Mouse (Mus musculus) intestine, embryonic 15.5 days (tissue): ENCODE data around the gene Resp18. TPM values are rescaled to one million over a fixed set of nuclear protein-coding genes. Genes with fewer than 3 reads are reported as not detected.

Experiments used
- ATAC-seq: fragments of 200-750 bp; cut with Nextera tagmentation; 2 replicates; pipeline ENCODE4 v1.8.0; 2017; ENCODE audit warnings: moderate TSS enrichment, moderate library complexity
- H3K27ac ChIP-seq: fragments of 300-500 bp; sonication (generic); 2 replicates; pipeline ENCODE4 v1.5.1; 2015; ENCODE audit warnings: mild to moderate bottlenecking, inconsistent platforms
- H3K27me3 ChIP-seq: fragments of 300-500 bp; sonication (generic); replicated peaks from 2 replicates; pipeline ENCODE4 v1.6.1; 2015; ENCODE audit warnings: inconsistent platforms
- H3K36me3 ChIP-seq: fragments of 300-500 bp; sonication (generic); 2 replicates; pipeline ENCODE4 v1.6.1; 2015; ENCODE audit warnings: inconsistent platforms
- H3K4me1 ChIP-seq: fragments of 300-500 bp; sonication (generic); replicated peaks from 2 replicates; pipeline ENCODE4 v1.6.1; 2015; ENCODE audit warnings: inconsistent platforms
- H3K4me2 ChIP-seq: fragments of 300-500 bp; sonication (generic); replicated peaks from 2 replicates; pipeline ENCODE4 v1.6.1; 2015; ENCODE audit warnings: mild to moderate bottlenecking, inconsistent platforms
- H3K4me3 ChIP-seq: fragments of 300-500 bp; sonication (generic); replicated peaks from 2 replicates; pipeline ENCODE4 v1.5.1; 2015; ENCODE audit warnings: inconsistent platforms
- H3K9ac ChIP-seq: fragments of 300-500 bp; sonication (generic); 2 replicates; pipeline ENCODE4 v1.6.1; 2015; ENCODE audit warnings: inconsistent platforms
- H3K9me3 ChIP-seq: fragments of 300-500 bp; sonication (generic); 2 replicates; pipeline ENCODE4 v1.6.1; 2016; ENCODE audit warnings: inconsistent platforms
- WGBS: fragments of 180-500 bp; shearing (Covaris S2); methylation state at CpG from one replicate; pipeline ENCODE4 v1.1.7; 2015; 5-methylcytosine and 5-hydroxymethylcytosine counted together
- polyA plus RNA-seq: library from polyadenylated mRNA; unstranded; fragments of >200 nt; fragmentation: Nextera tagmentation; extraction: Ambion mirVana; gene quantifications from 2 replicates; pipeline ENCODE4 v1.2.1, GENCODE M21; 2015

The Resp18 gene
- polyA plus RNA-seq, 1 experiment from 2014 or later = 13.8 TPM

DNA sequence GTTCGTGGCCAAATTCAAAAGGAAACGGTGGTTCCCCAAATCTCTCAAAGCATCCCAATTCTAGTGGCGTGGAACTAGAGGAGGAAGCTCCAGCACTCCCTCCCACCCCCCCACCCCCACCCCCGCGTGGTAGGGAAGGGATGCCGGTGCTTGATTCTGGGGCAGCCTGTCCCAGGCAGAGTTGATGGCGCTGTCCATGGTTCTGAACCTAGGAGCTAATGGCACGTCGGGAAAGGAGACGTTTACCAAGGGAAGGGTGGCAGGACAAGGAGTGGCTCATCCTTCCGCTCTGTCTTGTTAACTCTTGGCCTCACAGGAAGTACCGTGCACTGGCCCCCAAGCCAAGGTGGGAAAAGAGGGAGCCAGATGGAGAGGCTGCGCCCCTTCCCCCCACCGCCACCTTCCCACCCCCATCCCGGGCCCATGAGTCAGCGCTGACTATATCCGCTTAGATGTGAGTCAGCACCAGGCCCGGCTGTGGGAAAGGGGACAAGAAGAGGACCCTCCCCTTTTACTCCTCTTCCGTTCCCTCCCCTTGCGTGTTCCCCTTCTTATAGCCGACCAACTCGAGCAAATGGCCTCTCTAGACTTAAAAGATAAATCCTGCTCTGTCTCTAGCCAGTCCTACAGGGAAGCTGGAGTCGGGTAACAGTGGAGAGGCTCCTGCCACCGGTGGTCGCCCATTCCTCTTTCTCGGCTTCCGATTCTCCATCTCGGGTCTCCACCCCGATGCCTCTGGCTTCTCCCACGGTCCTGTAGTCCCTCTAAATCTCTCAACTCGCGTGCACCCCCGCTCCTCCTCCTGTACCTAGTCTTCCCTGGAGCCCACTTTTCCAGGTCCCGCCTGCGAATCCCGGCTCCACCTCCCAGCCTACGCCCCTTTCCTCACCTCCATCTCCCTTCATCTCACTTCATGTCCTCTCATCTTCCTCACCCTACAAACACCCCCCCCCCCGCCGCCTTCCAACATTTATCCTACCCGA, 15.0 kb downstream of the Resp18 start:
- no peak overlapping the region for H3K27ac ChIP-seq
- no peak overlapping the region for H3K9ac ChIP-seq
- H3K36me3 ChIP-seq = no peaks in the 10 kb centered on the region
- H3K4me1 ChIP-seq = no peaks in the 10 kb centered on the region; the same call in 1 of the 2 replicates
- peak overlapping the region; percentile 33 for H3K4me2 ChIP-seq
- H3K27me3 ChIP-seq = peaks cover 29% of the 10 kb centered on the region
- ATAC-seq = no peak
- H3K4me3 ChIP-seq = 0 out of 2 replicates have a peak overlapping the region, but pooled peaks have one; percentile 22
- WGBS = 2% methylated on average over 40 of the region's 40 CpGs
- no peaks in the 10 kb centered on the region for H3K9me3 ChIP-seq

DNA sequence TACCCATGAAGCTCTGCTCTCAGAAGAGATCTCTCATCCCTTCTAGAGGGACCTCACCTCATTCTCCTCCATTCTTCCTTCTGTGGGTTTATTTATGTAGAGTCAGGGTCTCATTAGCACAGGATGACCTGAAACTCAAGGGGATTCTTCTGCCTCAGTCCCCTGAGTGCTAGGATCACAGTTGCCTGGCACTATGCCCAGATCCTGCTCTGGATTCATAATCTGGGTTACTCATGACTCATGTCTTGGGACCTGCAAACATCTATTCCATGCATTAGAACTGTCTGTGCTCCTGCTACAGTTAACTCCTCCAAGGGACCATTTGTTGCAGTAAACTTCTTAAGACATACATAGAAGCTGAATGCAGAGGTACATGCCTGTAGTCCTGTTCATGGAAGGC, 16.9 kb downstream of the Resp18 start:
- no peak overlapping the region for H3K4me2 ChIP-seq
- no peaks in the 10 kb centered on the region for H3K9me3 ChIP-seq
- H3K4me3 ChIP-seq = no peak overlapping the region
- peaks cover 31% of the 10 kb centered on the region for H3K27me3 ChIP-seq
- H3K9ac ChIP-seq = no peak overlapping the region
- no peaks in the 10 kb centered on the region for H3K36me3 ChIP-seq
- ATAC-seq = no peak
- H3K4me1 ChIP-seq = no peaks in the 10 kb centered on the region; the same call in 1 of the 2 replicates
- H3K27ac ChIP-seq = no peak overlapping the region

- Histone ChIP-seq H3K4me2 (no peak overlapping the region), H3K9ac (no peak overlapping the region), H3K4me3 (no peak overlapping the region), H3K27ac (no peak overlapping the region), H3K4me1 (peaks cover 4% of the 10 kb centered on the region; the same call in 1 of the 2 replicates), H3K27me3 (peaks cover 7% of the 10 kb centered on the region; the same call in 1 of the 2 replicates), H3K36me3 (no peaks in the 10 kb centered on the region), H3K9me3 (no peaks in the 10 kb centered on the region)
- WGBS = 57% methylated on average over 10 of the region's 10 CpGs
- ATAC-seq = no peak
Observed at GRCm38 (mm10) chr1:75255516-75256046, 22.6 kb downstream of the Resp18 start.

- Histone ChIP-seq H3K36me3 (no peaks in the 10 kb centered on the region), H3K4me3 (no peak overlapping the region), H3K27me3 (peaks cover 7% of the 10 kb centered on the region; the same call in 1 of the 2 replicates), H3K4me2 (no peak overlapping the region), H3K9ac (no peak overlapping the region), H3K27ac (no peak overlapping the region), H3K4me1 (peaks cover 4% of the 10 kb centered on the region; the same call in 1 of the 2 replicates), H3K9me3 (no peaks in the 10 kb centered on the region)
- 70% methylated on average over 8 of the region's 8 CpGs for WGBS
- no peak for ATAC-seq
Observed at GRCm38 (mm10) chr1:75254625-75255013, 23.6 kb downstream of the Resp18 start.

- H3K4me2 ChIP-seq = no peak overlapping the region
- H3K27ac ChIP-seq = no peak overlapping the region
- peaks cover 4% of the 10 kb centered on the region; the same call in 1 of the 2 replicates for H3K4me1 ChIP-seq
- WGBS = 58% methylated on average over 16 of the region's 16 CpGs
- no peaks in the 10 kb centered on the region for H3K9me3 ChIP-seq
- no peak overlapping the region for H3K4me3 ChIP-seq
- ATAC-seq = no peak
- peaks cover 7% of the 10 kb centered on the region; the same call in 1 of the 2 replicates for H3K27me3 ChIP-seq
- H3K9ac ChIP-seq = no peak overlapping the region
- no peaks in the 10 kb centered on the region for H3K36me3 ChIP-seq
Observed at GRCm38 (mm10) chr1:75253849-75254624, 24.2 kb downstream of the Resp18 start.

DNA sequence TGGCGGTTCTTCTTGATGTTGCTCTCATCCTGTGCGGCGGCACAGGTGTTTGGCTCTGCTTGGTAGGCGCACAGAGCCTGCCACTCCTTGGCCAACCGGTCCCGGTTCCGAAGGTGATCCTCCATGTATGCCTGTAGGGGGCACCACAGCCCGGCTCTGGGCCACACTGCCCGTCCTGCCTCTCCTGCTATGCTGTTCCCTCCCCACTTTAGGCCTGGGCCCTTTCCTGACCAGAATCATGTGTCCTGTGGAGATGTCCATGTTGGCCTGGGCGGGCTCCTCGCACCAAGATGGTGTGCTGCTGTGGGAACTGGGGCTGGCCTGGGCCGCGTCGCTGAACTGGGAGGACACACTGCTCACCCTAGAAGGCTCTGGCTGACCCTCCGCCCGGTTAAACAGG, 25.2 kb downstream of the Resp18 start:
- no peaks in the 10 kb centered on the region for H3K36me3 ChIP-seq
- H3K4me1 ChIP-seq = peaks cover 8% of the 10 kb centered on the region
- no peak overlapping the region for H3K27ac ChIP-seq
- H3K4me2 ChIP-seq = no peak overlapping the region
- H3K9me3 ChIP-seq = no peaks in the 10 kb centered on the region
- no peak overlapping the region for H3K9ac ChIP-seq
- WGBS = 80% methylated on average over 16 of the region's 16 CpGs
- ATAC-seq = no peak
- H3K27me3 ChIP-seq = peaks cover 7% of the 10 kb centered on the region; the same call in 1 of the 2 replicates
- no peak overlapping the region for H3K4me3 ChIP-seq

DNA sequence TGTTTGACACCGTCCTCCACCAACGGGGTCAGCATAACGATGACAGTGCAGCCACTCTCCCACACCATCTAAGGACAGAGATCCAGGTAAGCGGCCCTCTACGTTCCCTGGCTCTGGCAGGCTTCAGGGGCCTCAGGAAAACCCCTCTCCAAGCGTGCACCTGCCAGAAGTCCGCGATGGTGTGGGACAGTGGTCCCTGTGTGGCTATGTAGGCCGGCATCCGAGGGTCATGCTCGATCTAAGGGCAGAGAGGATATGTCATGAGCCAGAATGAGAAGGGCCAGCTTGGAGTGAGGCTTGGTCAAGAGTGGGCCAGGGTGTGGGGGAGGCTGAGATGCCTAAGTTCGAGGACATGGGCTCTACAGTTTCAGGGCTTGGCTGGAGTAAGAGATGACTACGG, 25.9 kb downstream of the Resp18 start:
- Histone ChIP-seq H3K9me3 (no peaks in the 10 kb centered on the region), H3K4me1 (peaks cover 13% of the 10 kb centered on the region), H3K4me2 (no peak overlapping the region), H3K27me3 (peaks cover 7% of the 10 kb centered on the region; the same call in 1 of the 2 replicates), H3K4me3 (no peak overlapping the region), H3K9ac (no peak overlapping the region), H3K27ac (no peak overlapping the region), H3K36me3 (no peaks in the 10 kb centered on the region)
- 72% methylated on average over 13 of the region's 13 CpGs for WGBS
- no peak for ATAC-seq

DNA sequence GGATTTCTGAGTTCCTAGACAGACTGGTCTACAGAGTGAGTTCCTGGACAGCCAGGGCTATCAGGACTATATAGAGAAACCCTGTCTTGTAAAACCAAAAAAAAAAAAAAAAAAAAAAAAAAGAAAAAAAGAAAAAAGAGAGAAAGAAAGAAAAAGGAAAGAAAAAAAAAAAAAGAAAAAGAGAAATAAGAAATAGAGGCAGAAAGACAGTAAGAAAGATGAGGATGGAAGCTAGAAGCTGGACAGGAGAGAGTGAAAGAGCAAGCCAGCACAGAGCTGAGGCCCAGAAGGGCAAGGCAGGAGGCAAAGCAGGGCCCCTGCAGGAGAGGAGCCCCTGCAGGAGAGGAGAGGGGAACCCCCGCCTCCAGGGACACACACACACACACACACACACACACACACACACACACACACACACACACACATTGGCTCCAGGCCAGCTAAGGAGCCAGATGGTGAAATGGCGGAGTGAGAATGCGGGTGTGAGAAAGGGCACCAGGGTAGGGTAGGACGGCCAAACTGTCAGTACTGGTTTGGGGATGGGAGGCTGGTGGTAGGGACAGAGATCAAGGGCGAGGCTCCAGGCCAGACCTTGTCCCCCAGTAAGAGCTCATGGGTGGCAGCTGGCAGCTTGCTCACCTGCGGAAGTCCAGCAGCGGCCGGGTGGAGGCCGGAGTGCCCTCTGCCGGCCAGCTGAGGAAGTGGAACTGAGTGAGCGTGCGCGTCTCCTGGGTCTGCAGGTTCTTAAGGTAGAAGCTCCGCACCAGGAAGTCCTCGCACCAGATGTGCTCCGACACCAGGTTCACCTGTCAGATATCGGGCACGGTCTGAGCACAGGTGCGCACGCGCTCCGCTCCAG, 26.9 kb downstream of the Resp18 start:
- Histone ChIP-seq H3K27me3 (peaks cover 4% of the 10 kb centered on the region; the same call in 1 of the 2 replicates), H3K9ac (peak overlapping the region; percentile 18; the same call in 1 of the 2 replicates), H3K27ac (no peak overlapping the region), H3K4me2 (peak overlapping the region; percentile 53), H3K9me3 (no peaks in the 10 kb centered on the region), H3K4me1 (peaks cover 13% of the 10 kb centered on the region), H3K4me3 (peak overlapping the region; percentile 3; the same call in 1 of the 2 replicates), H3K36me3 (no peaks in the 10 kb centered on the region)
- WGBS = 3% methylated on average over 21 of the region's 22 CpGs
- ATAC-seq = peak; percentile 84

- 71% methylated on average over 3 of the region's 3 CpGs for WGBS
- ATAC-seq = no peak
- no peak overlapping the region for H3K27ac ChIP-seq
- peaks cover 13% of the 10 kb centered on the region for H3K4me1 ChIP-seq
- H3K27me3 ChIP-seq = peaks cover 4% of the 10 kb centered on the region; the same call in 1 of the 2 replicates
- no peak overlapping the region for H3K4me2 ChIP-seq
- no peaks in the 10 kb centered on the region for H3K36me3 ChIP-seq
- no peak overlapping the region for H3K4me3 ChIP-seq
- no peak overlapping the region for H3K9ac ChIP-seq
- no peaks in the 10 kb centered on the region for H3K9me3 ChIP-seq
Observed at GRCm38 (mm10) chr1:75250498-75250897, 27.7 kb downstream of the Resp18 start.

GRCm38 (mm10) chr1:75248041-75248772, 30.0 kb downstream of the Resp18 start:
- H3K9ac ChIP-seq = no peak overlapping the region
- H3K4me2 ChIP-seq = no peak overlapping the region
- no peak overlapping the region for H3K4me3 ChIP-seq
- no peak overlapping the region for H3K27ac ChIP-seq
- H3K27me3 ChIP-seq = peaks cover 4% of the 10 kb centered on the region; the same call in 1 of the 2 replicates
- 32% methylated on average over 9 of the region's 9 CpGs for whole genome bisulfite sequencing
- H3K9me3 ChIP-seq = no peaks in the 10 kb centered on the region
- H3K4me1 ChIP-seq = peaks cover 13% of the 10 kb centered on the region
- ATAC-seq = 0 out of 2 replicates have a peak, but pooled peaks have one; percentile 21
- H3K36me3 ChIP-seq = no peaks in the 10 kb centered on the region
